Mouse (Mus musculus): ENCODE measurements around the gene Znrf3.

Gene Znrf3

DNA sequence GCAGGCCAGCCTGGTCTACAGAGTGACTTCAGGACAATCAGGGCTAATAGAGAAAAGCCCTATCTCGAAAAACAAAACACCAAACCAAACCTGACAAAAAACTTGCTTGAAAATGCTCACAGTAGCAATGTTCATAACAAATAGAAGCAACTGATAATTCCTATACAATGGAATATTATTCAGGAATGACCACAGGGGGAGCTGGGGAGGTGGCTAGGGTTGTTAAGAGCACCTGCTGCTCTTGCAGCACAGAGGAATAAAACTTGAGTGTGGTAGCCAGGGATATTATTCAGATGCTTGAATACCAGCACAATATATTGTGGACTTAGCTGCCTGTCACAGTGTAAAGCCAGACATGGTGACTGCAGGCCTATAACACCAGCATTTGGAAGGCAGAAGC lies 123.0 kb downstream of the Znrf3 start:
- no peak for DNase-seq (ENCODE audit: extremely low spot score, low read depth, low spot score)

DNA sequence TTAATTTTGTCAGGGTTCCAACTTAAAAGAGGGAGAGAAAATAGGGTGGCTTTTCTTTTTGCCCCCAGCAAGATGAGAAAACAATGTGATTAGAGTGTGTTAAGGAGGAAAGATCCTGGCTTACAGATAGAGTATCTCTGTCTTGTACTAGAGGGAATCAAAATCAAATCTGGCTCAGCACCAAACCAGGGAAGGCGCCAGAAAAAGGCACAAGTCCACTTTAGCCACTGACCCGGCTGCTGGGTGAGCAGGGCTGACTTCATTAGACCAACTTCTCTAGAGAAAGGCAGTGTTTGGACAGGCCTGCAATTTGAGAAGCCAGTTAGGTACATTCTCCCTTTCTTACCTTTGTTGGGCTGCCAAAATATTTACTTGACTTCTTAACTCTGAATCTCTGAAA lies 125.7 kb downstream of the Znrf3 start:
- DNase-seq (ENCODE audit: extremely low spot score, low read depth, low spot score): no peak

DNA sequence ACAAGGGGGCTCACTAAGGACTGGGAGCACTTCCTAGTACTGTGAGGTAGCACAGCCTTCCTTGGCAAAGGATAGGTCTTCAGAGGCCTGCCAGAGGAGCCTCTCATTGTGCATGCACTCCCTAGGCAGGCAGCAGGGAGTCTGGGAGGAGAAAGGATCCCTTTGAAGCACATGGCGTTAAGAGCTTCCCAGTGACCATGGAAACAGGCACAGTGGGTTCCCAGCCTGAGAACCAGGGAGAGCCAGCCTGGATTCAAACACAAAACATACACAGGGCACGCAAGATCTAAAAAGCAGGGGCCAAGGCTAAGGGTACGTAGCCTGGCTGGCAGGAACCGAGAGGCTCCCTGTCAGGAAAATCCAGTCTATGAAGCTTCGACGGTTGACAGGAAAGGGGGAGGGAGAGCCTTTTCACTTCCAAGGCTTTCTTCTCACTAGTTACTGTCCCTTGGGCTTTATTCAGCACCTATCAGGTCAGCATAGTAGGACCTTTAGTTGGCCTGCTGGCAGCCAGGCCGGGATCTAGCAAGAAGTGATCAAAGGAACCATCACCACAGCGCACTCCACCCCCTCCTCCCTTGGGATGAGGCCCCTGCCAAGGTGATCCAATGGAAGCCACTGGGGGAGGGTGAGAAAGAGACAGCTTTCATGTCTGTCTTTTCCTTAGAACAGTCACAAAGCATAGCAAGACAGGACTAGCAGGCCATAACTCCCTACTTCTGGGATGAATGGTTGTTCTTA lies 126.4 kb downstream of the Znrf3 start:
- DNase-seq (ENCODE audit: extremely low spot score, low read depth, low spot score): no peak

DNA sequence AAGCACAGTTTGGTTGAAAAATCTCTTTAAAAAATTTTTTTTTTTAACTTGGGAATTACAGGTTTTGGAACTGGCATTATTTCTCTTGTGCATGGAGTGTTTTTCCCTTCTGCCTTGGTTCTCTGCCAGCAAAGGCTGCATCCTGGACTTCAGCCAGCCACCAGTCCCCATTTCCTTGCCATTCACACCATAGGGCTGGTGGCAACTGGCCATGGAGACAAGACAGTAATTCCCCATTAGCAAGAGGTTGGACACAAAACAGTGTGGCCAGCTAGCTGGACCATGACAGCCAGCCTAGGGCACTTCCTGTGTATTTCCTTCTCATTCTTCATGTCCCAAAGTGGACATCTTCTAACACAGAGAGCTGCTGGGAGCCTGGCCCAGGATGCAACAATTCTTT lies 129.9 kb downstream of the Znrf3 start:
- DNase-seq (ENCODE audit: extremely low spot score, low read depth, low spot score): no peak

DNA sequence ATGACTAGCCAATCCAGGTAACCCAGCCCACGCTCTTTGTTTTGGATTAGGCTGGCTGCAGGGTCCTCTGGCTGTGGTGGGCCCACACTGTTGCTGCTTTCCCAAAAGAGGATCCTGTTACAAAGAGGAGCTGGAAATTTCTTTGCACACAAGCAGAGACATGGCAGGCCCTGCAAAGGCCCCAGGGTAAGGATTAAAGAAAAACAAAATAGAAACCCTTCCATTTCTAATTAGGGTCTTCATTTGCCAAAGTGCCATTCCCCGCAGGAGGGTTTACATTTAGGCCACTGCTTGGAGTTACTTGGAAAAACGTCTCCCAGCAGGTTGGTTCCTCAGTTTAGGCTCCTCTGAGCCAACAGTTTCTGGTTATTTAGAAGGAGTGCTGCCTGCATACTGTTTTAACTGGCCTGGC lies 130.3 kb downstream of the Znrf3 start:
- DNase-seq (ENCODE audit: extremely low spot score, low read depth, low spot score): no peak

GRCm38 (mm10) chr11:5307024-5307905 lies 137.4 kb downstream of the Znrf3 start:
- no peak for DNase-seq (ENCODE audit: extremely low spot score, low read depth, low spot score)

- no peak for DNase-seq (ENCODE audit: extremely low spot score, low read depth, low spot score)
These were observed 138.6 kb downstream of the Znrf3 start for GRCm38 (mm10) chr11:5306017-5306416.

DNA sequence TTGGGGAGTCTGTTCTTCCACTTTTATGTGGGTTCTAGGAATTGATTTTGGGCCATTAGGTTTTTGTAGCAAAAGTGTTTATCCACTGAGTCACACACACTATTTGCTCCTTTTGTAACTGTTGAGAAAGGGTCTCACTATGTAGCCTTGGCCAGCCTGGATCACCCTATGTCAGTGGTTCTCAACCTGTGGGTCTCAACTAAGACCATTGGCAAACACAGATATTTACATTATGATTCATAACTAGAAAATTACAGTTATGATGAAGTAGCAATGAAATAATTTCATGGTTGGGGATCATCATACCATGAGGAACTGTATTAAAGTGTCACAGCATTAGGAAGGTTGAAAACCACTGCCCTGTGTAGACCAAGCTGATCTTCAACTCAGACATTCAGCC lies 140.1 kb downstream of the Znrf3 start:
- no peak for DNase-seq (ENCODE audit: extremely low spot score, low read depth, low spot score)

GRCm38 (mm10) chr11:5298007-5298372 lies 146.7 kb downstream of the Znrf3 start:
- peak; percentile 56 for DNase-seq (ENCODE audit: extremely low spot score, low read depth, low spot score)

GRCm38 (mm10) chr11:5297148-5298006 lies 147.3 kb downstream of the Znrf3 start:
- peak; percentile 35 for DNase-seq (ENCODE audit: extremely low spot score, low read depth, low spot score)

- no peak for DNase-seq (ENCODE audit: extremely low spot score, low read depth, low spot score)
These were observed 148.0 kb downstream of the Znrf3 start for GRCm38 (mm10) chr11:5296576-5297115.

GRCm38 (mm10) chr11:5294805-5295204 lies 149.8 kb downstream of the Znrf3 start:
- DNase-seq (ENCODE audit: extremely low spot score, low read depth, low spot score): no peak

- DNase-seq (ENCODE audit: extremely low spot score, low read depth, low spot score): peak; percentile 49
These were observed 154.0 kb downstream of the Znrf3 start for GRCm38 (mm10) chr11:5290691-5291090.

- DNase-seq (ENCODE audit: extremely low spot score, low read depth, low spot score): no peak
These were observed 154.6 kb downstream of the Znrf3 start for GRCm38 (mm10) chr11:5289826-5290580.

- no peak for DNase-seq (ENCODE audit: extremely low spot score, low read depth, low spot score)
These were observed 160.7 kb downstream of the Znrf3 start for GRCm38 (mm10) chr11:5283987-5284386.

- no peak for DNase-seq (ENCODE audit: extremely low spot score, low read depth, low spot score)
These were observed 163.7 kb downstream of the Znrf3 start for GRCm38 (mm10) chr11:5280932-5281331.

- no peak for DNase-seq (ENCODE audit: extremely low spot score, low read depth, low spot score)
These were observed 166.2 kb downstream of the Znrf3 start for GRCm38 (mm10) chr11:5278463-5278862.

DNA sequence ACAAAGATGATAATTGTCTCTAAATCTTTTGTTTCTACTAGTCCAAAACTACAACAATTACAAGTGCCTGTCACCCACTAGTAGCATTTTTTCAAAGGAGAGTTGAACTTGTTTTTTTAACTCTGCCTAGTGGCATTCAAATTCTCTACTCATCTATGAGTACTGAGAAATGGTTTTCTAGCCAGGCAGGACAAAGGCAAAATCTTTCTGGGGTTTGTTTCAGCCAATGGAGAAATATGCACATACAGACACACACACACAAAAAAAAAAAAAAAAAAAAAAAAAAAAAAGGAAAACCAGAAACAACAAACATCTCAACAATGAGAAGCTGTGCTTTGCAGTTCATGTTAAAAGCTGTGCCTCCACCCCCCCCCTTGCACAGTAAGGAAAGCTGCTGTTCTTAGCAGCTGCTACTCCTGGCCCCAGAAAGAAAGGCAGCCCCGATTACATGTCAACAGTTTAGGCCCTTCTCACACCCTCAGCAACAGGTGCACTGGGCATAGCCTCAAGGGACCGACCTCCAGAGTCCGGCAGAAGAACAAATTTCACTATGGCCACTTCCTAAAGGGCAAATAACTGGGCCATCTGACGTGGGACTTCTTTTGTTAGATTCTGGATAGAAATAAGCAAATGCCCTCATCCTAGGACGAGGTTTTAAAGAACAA lies 167.2 kb downstream of the Znrf3 start:
- DNase-seq (ENCODE audit: extremely low spot score, low read depth, low spot score): no peak

DNA sequence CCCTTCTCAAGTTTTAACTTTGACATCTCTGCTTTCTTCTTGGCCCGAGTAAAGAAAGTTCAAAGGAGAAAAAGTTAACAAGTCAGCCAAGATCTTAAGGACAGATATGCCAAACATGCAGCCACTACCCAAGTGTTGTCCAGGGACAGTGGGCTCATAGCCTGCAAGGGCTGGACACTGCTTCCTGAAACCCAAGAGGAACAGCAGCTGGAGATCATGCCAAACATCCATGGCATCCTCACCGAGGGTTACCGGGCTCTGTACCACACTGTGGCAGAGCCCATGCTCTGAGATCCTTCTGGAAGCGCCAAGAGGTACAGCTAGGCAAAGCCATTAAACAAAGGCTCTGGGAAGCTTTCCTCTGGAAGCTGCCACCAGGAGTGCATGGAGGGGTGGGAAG lies 169.4 kb downstream of the Znrf3 start:
- DNase-seq (ENCODE audit: extremely low spot score, low read depth, low spot score): no peak
